Mouse (Mus musculus): Measurements from ENCODE around the gene Zic5.

The Zic5 gene

GRCm38 (mm10) chr14:122480355-122480754 lies 14.9 kb upstream of the Zic5 start:
- in situ Hi-C loops (cut with MboI), result no loop called here

- in situ Hi-C loops (cut with MboI), result no loop called here
Measured at GRCm38 (mm10) chr14:122479461-122480109, 14.1 kb upstream of the Zic5 start.

GRCm38 (mm10) chr14:122478574-122479011 lies 13.1 kb upstream of the Zic5 start:
- in situ Hi-C loops (cut with MboI), result no loop called here

GRCm38 (mm10) chr14:122477971-122478573 lies 12.6 kb upstream of the Zic5 start:
- in situ Hi-C loops (cut with MboI), result no loop called here

GRCm38 (mm10) chr14:122477261-122477671 lies 11.8 kb upstream of the Zic5 start:
- in situ Hi-C loops (cut with MboI), result no loop called here

- in situ Hi-C loops (cut with MboI), result no loop called here
Measured at GRCm38 (mm10) chr14:122476822-122477215, 11.3 kb upstream of the Zic5 start.

GRCm38 (mm10) chr14:122476041-122476821 lies 10.8 kb upstream of the Zic5 start:
- in situ Hi-C loops (cut with MboI), result no loop called here

GRCm38 (mm10) chr14:122475557-122476040 lies 10.1 kb upstream of the Zic5 start:
- in situ Hi-C loops (cut with MboI), result no loop called here

GRCm38 (mm10) chr14:122474891-122475556 lies 9.5 kb upstream of the Zic5 start, which contains the start of gene Zic2:
TSS of gene Zic2 (plus strand) at chr14:122475435.
- in situ Hi-C loops (cut with MboI), result no loop called here

GRCm38 (mm10) chr14:122474041-122474890 lies 8.8 kb upstream of the Zic5 start:
- in situ Hi-C loops (cut with MboI), result no loop called here

GRCm38 (mm10) chr14:122473211-122473751 lies 7.8 kb upstream of the Zic5 start:
- in situ Hi-C loops (cut with MboI), result no loop called here

- in situ Hi-C loops (cut with MboI), result no loop called here
Measured at GRCm38 (mm10) chr14:122472647-122473046, 7.2 kb upstream of the Zic5 start.

- in situ Hi-C loops (cut with MboI), result no loop called here
Measured at GRCm38 (mm10) chr14:122472161-122472560, 6.7 kb upstream of the Zic5 start.

GRCm38 (mm10) chr14:122471449-122472085 lies 6.1 kb upstream of the Zic5 start:
- in situ Hi-C loops (cut with MboI), result no loop called here

- in situ Hi-C loops (cut with MboI), result no loop called here
Measured at GRCm38 (mm10) chr14:122468971-122469755, 3.7 kb upstream of the Zic5 start.

- in situ Hi-C loops (cut with MboI), result no loop called here
Measured at GRCm38 (mm10) chr14:122467926-122468841, 2.7 kb upstream of the Zic5 start.

- in situ Hi-C loops (cut with MboI), result no loop called here
Measured at GRCm38 (mm10) chr14:122466756-122467362, 1.4 kb upstream of the Zic5 start.

- in situ Hi-C loops (cut with MboI), result no loop called here
Measured at GRCm38 (mm10) chr14:122465931-122466490, 534 bp upstream of the Zic5 start.
